Mouse (Mus musculus): ENCODE measurements around the gene Hoxc6.

Gene Hoxc6

DNA sequence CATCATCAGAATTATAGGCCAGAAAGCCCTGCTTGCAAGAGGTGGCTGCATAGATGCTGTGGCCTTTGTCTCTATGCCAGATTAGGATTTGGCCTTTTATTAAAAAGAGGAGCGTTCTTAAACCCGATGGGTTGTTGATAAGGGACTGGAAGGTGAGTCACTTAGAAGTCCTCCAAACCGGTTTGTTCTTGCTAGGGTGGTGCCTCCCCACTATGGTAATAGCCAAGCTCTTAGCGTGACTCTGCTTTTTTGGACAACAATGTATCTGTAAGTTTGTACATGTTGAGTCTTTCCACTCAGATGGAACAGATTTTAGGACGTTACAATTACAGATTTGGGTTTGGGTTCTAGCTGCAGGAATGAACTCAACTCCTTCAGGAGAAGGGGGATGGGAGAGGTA is 43.6 kb downstream of the Hoxc6 start:
- DNase-seq: no peak

DNA sequence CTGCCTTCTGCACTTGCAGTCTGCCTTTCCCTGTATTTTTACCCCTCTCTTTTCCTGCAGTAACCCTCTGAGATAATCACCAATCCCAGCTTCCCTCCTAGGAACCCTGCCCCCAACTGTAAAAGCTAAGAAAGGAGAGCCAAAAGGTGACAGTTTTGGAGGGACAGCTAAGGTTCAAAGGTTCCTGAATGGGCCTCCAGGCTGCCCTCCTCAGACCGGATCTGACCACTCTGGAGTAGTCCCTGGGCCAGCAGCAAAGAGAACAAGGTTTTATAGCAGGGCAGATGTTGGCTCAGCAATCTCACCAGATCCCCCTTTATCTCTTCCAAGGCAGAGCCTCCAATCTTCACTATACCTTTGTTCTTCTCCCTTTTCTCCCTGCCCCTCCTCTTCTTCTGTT is 44.2 kb downstream of the Hoxc6 start:
- peak; percentile 26 for DNase-seq

DNA sequence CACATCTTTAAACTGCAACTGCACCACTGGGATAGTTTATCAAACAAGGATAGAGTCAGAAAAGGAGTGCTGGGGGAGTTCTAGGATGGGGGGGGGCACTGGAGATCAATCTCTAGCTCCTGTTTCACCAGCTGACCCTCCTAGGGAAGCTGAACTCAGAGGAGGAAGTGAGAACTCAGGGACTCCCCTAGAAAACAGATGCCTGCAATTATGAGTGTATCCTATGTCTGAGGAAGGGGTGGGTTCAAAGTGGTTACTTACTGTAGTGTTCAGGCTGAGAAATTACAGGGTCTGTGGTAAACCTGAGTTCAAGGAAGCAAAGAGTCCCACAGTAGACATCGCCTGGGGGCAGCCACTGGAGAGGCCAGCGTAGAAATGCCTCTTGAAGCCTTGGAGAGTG is 53.6 kb downstream of the Hoxc6 start:
- no peak for DNase-seq

DNA sequence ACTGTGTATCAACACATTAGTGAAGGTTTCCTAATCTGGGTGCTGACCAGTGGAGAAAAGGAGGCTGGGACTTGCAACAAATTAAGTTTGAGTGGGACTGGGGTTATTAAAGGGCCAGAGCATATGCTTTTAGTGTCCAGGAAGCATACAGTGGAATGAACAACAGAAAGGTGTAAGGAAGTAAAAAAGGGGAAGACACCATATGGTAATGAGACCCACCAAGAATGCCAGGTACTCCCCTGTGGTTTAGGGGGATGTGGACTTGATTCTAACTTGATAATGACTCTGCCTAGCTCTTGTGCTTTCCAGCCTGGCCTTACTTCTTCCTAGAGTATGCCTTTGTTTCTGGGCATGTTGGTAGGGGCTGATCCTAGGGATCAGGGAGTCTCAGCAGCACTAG is 55.2 kb downstream of the Hoxc6 start:
- DNase-seq: no peak

DNA sequence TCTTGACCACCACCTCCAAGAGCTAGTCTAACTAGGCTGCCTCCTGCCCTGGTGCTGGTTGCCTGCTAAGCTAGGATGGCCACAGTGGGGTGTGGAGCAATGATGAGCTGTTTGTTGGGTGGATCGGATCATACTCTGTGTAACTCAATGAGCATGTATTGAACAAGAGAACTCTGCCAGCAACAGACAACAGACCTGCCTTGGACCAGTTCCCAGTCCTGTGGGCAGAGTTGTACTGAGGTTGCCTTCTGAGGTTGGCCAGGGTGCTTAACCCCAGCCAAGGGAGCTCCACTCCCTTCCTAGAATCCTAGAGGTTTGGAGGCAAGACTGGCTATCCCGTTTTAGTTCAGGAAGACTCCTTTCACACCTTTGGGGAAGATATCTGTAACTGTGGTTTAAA is 58.3 kb downstream of the Hoxc6 start:
- DNase-seq: no peak

DNA sequence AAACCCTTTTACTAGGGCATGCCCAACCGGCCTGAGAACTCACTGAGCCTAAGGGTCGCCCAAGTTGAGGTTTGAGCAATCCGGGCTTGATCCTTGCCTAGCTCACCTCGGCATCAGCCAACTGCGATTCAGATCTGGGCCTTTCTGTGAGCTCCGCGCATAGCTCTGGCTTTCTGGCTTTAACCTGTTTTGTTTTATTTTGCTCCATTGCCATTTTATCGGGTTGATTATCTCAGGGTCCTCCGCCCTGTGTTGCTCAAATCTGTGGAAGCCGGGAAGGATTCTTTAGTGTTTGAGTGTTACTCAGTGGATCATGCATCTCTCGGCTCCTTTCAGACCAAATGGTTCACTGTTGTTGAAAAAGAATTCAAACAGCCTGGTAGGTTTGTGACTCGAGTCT is 60.7 kb downstream of the Hoxc6 start:
- DNase-seq: no peak

DNA sequence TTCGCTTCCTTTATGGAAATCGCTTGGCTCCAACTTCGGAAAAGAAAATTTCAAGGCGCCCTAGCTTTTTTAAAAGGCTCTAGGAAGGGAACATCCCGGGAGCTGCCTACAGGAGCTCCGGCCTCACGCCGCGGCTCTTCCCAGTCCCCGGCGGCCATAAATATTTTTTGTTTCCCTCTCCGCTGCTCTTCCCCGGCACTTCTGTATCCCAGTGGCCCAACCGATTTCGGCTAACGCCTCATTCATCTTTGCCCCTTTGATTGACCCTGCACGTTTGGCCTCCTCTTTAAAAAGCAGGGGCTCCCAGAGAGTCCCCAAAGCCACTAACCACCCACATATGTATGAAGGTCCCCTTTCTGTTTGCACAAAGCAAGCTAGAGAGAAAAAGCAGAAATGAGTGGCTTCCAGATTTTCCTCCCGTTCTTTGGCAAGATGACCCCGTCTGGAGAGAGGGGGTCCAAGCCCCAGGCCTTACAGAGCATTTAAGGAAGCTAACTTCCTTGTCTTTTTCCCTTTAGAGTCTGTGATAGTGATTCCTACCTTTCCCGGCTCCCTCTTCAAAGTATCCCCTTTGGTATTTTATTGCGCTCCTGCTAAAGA is 61.4 kb downstream of the Hoxc6 start:
- no peak for DNase-seq

DNA sequence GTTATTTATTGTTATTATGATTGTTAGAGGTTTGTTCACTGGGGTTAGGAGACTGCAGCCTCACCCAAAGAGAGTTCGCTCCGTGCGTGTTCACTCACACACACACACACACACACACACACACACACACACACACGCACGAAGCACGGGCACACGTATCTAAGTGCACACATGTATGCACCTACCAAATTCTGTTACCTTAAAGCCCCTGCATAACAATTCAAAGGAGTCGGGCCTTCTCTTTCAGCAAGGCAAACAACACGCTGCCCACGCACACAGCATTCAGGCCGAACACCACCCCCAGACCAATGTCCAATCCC is 61.9 kb downstream of the Hoxc6 start:
- DNase-seq: no peak

DNA sequence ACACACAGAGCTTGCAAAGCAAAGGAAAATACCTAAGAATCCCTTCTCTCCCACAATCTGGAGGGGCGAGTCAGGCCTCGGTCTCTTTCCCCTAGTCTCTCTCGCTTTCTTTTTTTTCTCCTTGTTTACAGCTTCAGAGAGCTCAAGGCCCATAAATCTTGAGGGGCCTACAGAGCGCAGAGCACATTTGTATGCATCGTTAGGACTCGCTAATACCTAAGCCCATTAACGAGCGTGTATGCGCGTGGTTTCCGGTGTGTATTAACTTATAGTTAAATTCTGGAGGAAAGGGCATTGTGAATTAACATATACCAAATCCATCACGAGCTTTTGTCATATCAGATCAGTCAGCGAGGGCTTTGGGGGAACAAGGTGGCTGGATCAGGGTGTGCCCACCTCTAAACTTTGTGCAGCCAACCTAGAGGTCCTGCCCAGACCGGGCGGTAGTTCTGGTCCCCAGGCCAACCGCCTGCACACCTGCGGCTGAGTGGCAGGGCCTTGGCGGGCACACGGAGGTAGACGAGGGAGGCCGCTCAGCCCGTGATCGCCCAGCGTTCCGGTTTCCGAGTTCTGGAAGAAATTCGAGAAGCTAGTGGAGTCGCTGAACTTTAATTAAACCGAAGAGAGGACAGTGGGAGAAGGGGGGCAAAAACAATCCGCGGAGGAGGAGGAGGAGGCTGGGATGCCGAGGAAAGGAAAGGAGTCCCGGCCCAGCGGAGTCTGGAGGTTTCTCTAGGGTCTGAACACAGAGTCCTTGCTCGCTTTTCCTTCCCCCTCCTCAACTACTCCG is 62.5 kb downstream of the Hoxc6 start:
- peak; percentile 82 for DNase-seq

DNA sequence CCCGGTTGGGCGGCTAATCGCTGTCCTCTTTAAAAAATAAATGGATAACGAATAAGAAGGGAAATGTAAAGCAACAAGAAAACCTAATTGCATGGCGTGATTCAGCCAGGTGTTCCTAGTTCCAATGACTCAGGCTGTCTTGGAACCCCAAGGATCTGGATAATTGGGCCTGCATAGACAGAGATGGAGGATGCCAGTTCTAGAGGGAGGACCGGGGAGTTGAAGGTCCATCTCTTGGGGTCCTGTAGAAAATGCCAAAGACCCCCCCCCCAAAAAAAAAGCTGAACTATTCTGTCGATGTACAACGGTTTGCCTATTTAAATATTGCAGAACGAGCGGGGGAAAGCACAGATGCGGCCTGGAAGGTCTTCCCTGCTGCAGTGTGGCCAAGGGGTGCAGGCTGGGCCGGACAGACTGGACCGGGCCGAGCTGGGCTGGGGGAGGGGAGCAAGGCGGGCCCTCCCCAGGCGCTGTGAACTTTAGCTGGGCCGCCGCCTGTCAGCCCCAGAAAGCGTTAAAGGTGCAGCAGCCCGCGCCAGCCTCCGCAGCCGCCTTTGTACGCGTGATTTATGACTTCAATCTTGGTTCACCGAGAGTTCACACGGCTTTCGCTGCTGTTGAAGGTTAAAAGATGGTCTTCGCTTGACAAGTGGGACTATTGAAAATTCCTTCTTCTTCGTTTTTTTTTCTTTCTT is 63.2 kb downstream of the Hoxc6 start:
- DNase-seq: peak; percentile 83
